Mouse (Mus musculus): Measurements from ENCODE around the gene Dmrtc1b. TPM values are rescaled to one million over a fixed set of nuclear protein-coding genes. Genes with fewer than 3 reads are reported as not detected.
A peak's percentile ranks its signal among the peaks of the same experiment; 100 is the strongest.
"Not testable (repeated sequence)": the region's sequence is repeated elsewhere in the genome, so short reads cannot be mapped to it uniquely, and the experiment has no call there.

Gene Dmrtc1b
- polyA plus RNA-seq (2012; rRNA removed) = not detected in 2 replicates

DNA sequence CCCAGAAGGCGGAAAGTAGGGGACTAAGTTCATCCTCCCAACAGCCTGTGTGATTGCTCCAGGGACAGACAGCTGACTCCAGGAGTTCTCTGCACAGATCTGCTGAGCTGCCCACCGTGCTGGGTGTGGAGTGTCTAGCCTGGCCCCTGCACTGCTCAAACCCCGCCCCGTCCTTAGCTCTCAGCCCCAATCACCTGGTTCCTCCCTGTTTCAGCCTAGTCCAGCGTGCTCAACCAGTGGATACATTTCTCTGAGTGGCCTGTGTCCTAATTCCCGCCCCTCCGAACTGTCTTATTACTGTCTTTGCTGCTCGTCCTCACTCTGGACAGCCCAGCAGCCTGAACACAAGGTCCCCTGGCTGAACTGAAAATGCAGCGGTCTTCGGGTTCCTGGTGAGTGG lies at the start of gene Dmrtc1b, which contains the start of gene Gm9112:
Gene Dmrtc1b, plus strand, starts transcription at position 331 of the 400 bp plus-strand sequence.
Gene Gm9112, minus strand, starts transcription at position 101 of the 400 bp plus-strand sequence.
- not testable (repeated sequence) for DNase-seq (ENCODE audit: low read depth)

DNA sequence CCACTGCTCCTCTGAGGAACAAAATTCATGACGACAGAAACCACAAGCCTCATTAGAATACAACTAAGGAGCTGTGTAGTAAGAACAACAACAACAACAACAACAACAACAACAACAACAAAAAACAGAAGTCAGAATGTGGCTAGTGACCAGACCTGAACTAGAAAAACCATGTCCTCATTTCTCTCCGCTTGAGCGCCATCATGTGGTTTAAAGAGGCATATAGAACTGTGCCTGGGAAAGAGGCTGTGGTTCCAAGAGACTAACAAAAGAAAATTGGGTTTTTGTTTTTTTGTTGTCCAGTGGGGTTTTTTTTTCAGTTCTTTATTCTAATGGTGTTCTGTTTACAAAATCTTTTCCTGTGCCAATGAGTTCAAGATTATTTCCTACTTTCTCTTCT lies 47.0 kb upstream of the Dmrtc1b start:
- peak; percentile 1 for DNase-seq (ENCODE audit: low read depth)
- TF ChIP-seq CTCF (IDR thresholded peaks at IDR 0.05; ENCODE audit: borderline replicate concordance, extremely low read depth, insufficient read depth, insufficient read length) (peak; percentile 24; the same call in 1 of the 2 replicates), POLR2A (IDR thresholded peaks at IDR 0.05; ENCODE audit: borderline replicate concordance, extremely low read depth, insufficient read depth, insufficient read length, poor library complexity, severe bottlenecking) (no peak)

GRCm38 (mm10) chrX:102666641-102667040 lies 41.0 kb upstream of the Dmrtc1b start:
- TF ChIP-seq POLR2A (IDR thresholded peaks at IDR 0.05; ENCODE audit: borderline replicate concordance, extremely low read depth, insufficient read depth, insufficient read length, poor library complexity, severe bottlenecking) = no peak
- no peak for TF ChIP-seq CTCF (IDR thresholded peaks at IDR 0.05; ENCODE audit: borderline replicate concordance, extremely low read depth, insufficient read depth, insufficient read length)
- no peak for DNase-seq (ENCODE audit: low read depth)

DNA sequence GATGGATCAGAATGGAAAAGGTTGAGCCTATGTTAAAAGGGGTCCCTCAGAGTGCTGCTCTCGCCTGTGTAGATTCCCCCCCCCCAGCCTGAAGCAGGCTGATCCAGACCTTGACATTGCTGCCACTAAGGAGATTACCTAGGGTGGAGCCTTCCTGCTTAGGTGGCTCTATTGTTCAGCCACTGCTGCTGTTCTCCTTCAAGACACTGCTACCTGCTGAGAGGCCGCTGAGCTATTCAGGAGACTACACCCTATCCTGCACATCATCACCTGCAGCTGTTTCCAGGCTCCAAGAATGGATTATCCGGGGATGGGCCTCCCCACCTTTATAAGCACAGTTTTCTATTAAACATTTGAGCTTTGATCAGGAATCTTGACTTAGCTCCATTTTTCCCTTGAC lies 23.0 kb upstream of the Dmrtc1b start:
- DNase-seq (ENCODE audit: low read depth) = not testable (repeated sequence)

DNA sequence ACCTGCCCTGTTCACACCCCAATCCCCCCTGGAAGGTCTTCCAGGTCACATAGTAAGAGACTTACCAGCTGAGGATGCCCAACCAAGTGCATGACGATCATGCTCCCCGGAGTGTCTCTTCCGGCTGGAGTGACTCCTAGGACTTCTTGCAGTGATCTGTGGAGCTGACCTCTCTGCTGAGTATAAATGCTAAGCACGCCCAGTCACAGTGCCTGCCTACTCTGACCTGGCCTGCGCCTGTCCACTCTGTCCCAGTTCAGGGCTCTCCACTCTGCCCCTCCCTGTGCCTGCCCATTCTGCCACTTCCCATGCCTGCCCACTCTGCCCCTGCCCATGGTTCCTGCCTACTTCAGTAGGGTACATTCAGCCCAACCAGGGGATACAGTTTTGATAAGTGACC lies 20.8 kb upstream of the Dmrtc1b start, which contains the start of gene Gm3880:
Gene Gm3880, minus strand, starts transcription at position 101 of the 400 bp plus-strand sequence.
- DNase-seq (ENCODE audit: low read depth) = not testable (repeated sequence)

DNA sequence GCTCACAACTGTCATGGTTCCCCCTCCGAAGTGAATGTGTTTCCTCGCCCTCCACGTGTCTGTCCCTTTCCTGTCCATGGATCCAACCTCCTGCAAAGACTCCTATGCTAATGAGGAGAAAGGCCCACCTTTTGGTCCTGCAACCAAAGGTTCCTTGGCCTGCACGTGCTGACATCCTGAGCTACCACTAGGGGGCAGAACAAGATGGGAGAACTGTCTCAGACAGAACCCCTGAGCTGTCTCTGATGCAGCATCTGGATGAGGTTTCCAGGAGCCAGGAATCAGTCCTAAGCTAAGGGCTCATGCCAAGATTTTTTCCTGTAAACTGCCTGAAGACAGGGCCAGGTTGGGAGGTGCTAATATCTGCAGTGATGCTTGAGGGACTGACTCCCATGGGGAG lies 18.4 kb upstream of the Dmrtc1b start:
- TF ChIP-seq CTCF (IDR thresholded peaks at IDR 0.05; ENCODE audit: borderline replicate concordance, extremely low read depth, insufficient read depth, insufficient read length) = peak; percentile 28; the same call in 1 of the 2 replicates
- DNase-seq (ENCODE audit: low read depth) = peak; percentile 39

- not testable (repeated sequence) for DNase-seq (ENCODE audit: low read depth)
Observed at GRCm38 (mm10) chrX:102700636-102701035, 7.0 kb upstream of the Dmrtc1b start.

GRCm38 (mm10) chrX:102724226-102724625 lies 16.6 kb downstream of the Dmrtc1b start:
- not testable (repeated sequence) for DNase-seq (ENCODE audit: low read depth)

Other genes starting within 250 kb of the Dmrtc1b start
- gene Hdac8, start 202.5 kb upstream of the Dmrtc1b start, polyA plus RNA-seq (2012; rRNA removed) = 11.6 TPM in 2 replicates
- gene Phka1, start 63.6 kb upstream of the Dmrtc1b start, polyA plus RNA-seq (2012; rRNA removed) = 7.4 and 7.9 TPM in 2 replicates
- gene Gm3880, start 20.9 kb upstream of the Dmrtc1b start, polyA plus RNA-seq (2012; rRNA removed) = not detected in 2 replicates
- gene Gm9112, start 230 bp upstream of the Dmrtc1b start, polyA plus RNA-seq (2012; rRNA removed) = not detected in 2 replicates
- gene Dmrtc1c1, start 95.1 kb downstream of the Dmrtc1b start, polyA plus RNA-seq (2012; rRNA removed) = not detected in 2 replicates
- not detected in 2 replicates for gene Dmrtc1c2, start 146.8 kb downstream of the Dmrtc1b start, polyA plus RNA-seq (2012; rRNA removed)
- gene 1700031F05Rik, start 160.1 kb downstream of the Dmrtc1b start, polyA plus RNA-seq (2012; rRNA removed) = not detected in 2 replicates
- 1.0 and 1.2 TPM in 2 replicates for gene Dmrtc1a, start 200.8 kb downstream of the Dmrtc1b start, polyA plus RNA-seq (2012; rRNA removed)
- gene 1700011M02Rik, start 201.0 kb downstream of the Dmrtc1b start, polyA plus RNA-seq (2012; rRNA removed) = not detected in 2 replicates
- not detected in 2 replicates for gene 1700018G05Rik, start 220.5 kb downstream of the Dmrtc1b start, polyA plus RNA-seq (2012; rRNA removed)